28 mouse cellular contexts compared by ENCODE assay signal in genomic region chr16:89410345-89411068, GRCm38 (mm10). TPM values are rescaled to one million over a fixed set of nuclear protein-coding genes. Genes with fewer than 3 reads are reported as not detected.
"Had no signal": no experiment of that assay in that cellular context is flagged by ENCODE, and none has a peak within 500 bp of the region (broad histone marks: within the 10 kb centered on the region; RNA-seq: fewer than 3 reads in every experiment).

No protein-coding gene starts in this region.

- H3K4me1 ChIP-seq: limb, embryonic 10.5 days; limb, embryonic 13.5 days; liver, embryonic 12.5 days; liver, embryonic 15.5 days; lung, embryonic 15.5 days; megakaryocyte, embryonic 14.5 days; neural tube, embryonic 12.5 days; neural tube, embryonic 15.5 days; stomach, embryonic 15.5 days had no signal

- H3K27me3 ChIP-seq: limb, embryonic 13.5 days; liver, embryonic 12.5 days; liver, embryonic 15.5 days; lung, embryonic 15.5 days; megakaryocyte, embryonic 14.5 days; neural tube, embryonic 12.5 days; neural tube, embryonic 15.5 days; stomach, embryonic 15.5 days had no signal

- H3K4me2 ChIP-seq: limb, embryonic 13.5 days; liver, embryonic 12.5 days; liver, embryonic 15.5 days; lung, embryonic 15.5 days; neural tube, embryonic 12.5 days; neural tube, embryonic 15.5 days; stomach, embryonic 15.5 days had no signal

- H3K27ac ChIP-seq: kidney, postnatal 0 days; layer of hippocampus, adult 2 months; limb, embryonic 10.5 days; limb, embryonic 13.5 days; liver, embryonic 12.5 days; liver, embryonic 15.5 days; lung, embryonic 15.5 days; neural tube, embryonic 12.5 days; neural tube, embryonic 15.5 days; stomach, embryonic 15.5 days had no signal

- H3K9me3 ChIP-seq: limb, embryonic 10.5 days; limb, embryonic 13.5 days; liver, embryonic 15.5 days; lung, embryonic 15.5 days; neural tube, embryonic 12.5 days; neural tube, embryonic 15.5 days; stomach, embryonic 15.5 days had no signal

- DNase-seq: kidney, adult 2 months; kidney, postnatal 25 days; layer of hippocampus, adult 9-11 months; liver; lung, adult 18-20 months; lung, postnatal 10 days; lung, postnatal 36 days; right cerebral cortex, postnatal 25 days; spleen, adult 18-20 months; thymus, postnatal 25 days had no signal

- H3K4me3 ChIP-seq: layer of hippocampus, adult 2 months; limb, embryonic 10.5 days; limb, embryonic 13.5 days; liver, embryonic 12.5 days; liver, embryonic 15.5 days; lung, embryonic 15.5 days; megakaryocyte, embryonic 14.5 days; neural tube, embryonic 12.5 days; neural tube, embryonic 15.5 days; stomach, embryonic 15.5 days had no signal

- H3K9ac ChIP-seq: limb, embryonic 13.5 days; liver, embryonic 12.5 days; liver, embryonic 15.5 days; lung, embryonic 15.5 days; neural tube, embryonic 12.5 days; neural tube, embryonic 15.5 days; stomach, embryonic 15.5 days had no signal

- H3K36me3 ChIP-seq: limb, embryonic 10.5 days; limb, embryonic 13.5 days; liver, embryonic 12.5 days; liver, embryonic 15.5 days; lung, embryonic 15.5 days; neural tube, embryonic 12.5 days; neural tube, embryonic 15.5 days; stomach, embryonic 15.5 days had no signal

- ATAC-seq: intestine, postnatal 0 days; liver, embryonic 12.5 days had no signal

RNA-seq across cellular contexts. Expression of gene Krtap21-1, which starts 6.8 kb away (rescaled TPM):
- total RNA-seq: layer of hippocampus, adult 2 months; layer of hippocampus, postnatal 25 days; left cerebral cortex, adult 18-20 months; left cerebral cortex, postnatal 25 days had no signal
- polyA plus RNA-seq: intestine, postnatal 0 days; kidney, adult 2 months; kidney, embryonic 14.5 days; kidney, postnatal 0 days; large intestine, adult 2 months; limb, embryonic 10.5 days; limb, embryonic 13.5 days; liver, embryonic 12.5 days; liver, embryonic 15.5 days; lung, embryonic 15.5 days; neural tube, embryonic 12.5 days; neural tube, embryonic 15.5 days; stomach, embryonic 15.5 days; thymus, postnatal 0 days had no signal

RNA-seq across cellular contexts. Expression of gene Krtap6-2, which starts 9.4 kb away (rescaled TPM):
- total RNA-seq: layer of hippocampus, adult 2 months; layer of hippocampus, postnatal 25 days; left cerebral cortex, adult 18-20 months; left cerebral cortex, postnatal 25 days had no signal
- polyA plus RNA-seq: intestine, postnatal 0 days; kidney, adult 2 months; kidney, embryonic 14.5 days; kidney, postnatal 0 days; large intestine, adult 2 months; limb, embryonic 10.5 days; limb, embryonic 13.5 days; liver, embryonic 12.5 days; liver, embryonic 15.5 days; lung, embryonic 15.5 days; neural tube, embryonic 12.5 days; neural tube, embryonic 15.5 days; stomach, embryonic 15.5 days; thymus, postnatal 0 days had no signal
